Mouse (Mus musculus) small intestine, adult 2 months (tissue): ENCODE data around the gene Olfr781. TPM values are rescaled to one million over a fixed set of nuclear protein-coding genes. Genes with fewer than 3 reads are reported as not detected.
"Not testable (repeated sequence)": the region's sequence is repeated elsewhere in the genome, so short reads cannot be mapped to it uniquely, and the experiment has no call there.

Experiments used
- H3K27ac ChIP-seq: fragments of 200-500 bp; 2 replicates; pipeline ENCODE4 v1.5.1; 2012; ENCODE audit warnings: low read depth, low read length, control low read depth, inconsistent platforms; ENCODE audit not compliant: insufficient read depth
- H3K27me3 ChIP-seq: fragments of 200-500 bp; 2 replicates; pipeline ENCODE4 v1.6.1; 2012; ENCODE audit warnings: mild to moderate bottlenecking, moderate library complexity, low read length, inconsistent platforms; ENCODE audit not compliant: control insufficient read depth, insufficient read depth
- H3K36me3 ChIP-seq: fragments of 200-500 bp; 2 replicates; pipeline ENCODE4 v1.6.1; 2012; ENCODE audit warnings: mild to moderate bottlenecking, low read length, control low read depth, inconsistent platforms; ENCODE audit not compliant: control insufficient read depth, insufficient read depth
- H3K4me1 ChIP-seq: fragments of 200-500 bp; 2 replicates; pipeline ENCODE4 v1.6.1; 2012; ENCODE audit warnings: low read length, inconsistent platforms, mixed read lengths; ENCODE audit not compliant: control insufficient read depth, insufficient read depth, insufficient read length
- H3K4me3 ChIP-seq: fragments of 200-500 bp; 2 replicates; pipeline ENCODE4 v1.5.1; 2012; ENCODE audit warnings: low read depth, mild to moderate bottlenecking, control low read depth, inconsistent platforms, low read length, moderate library complexity
- CTCF ChIP-seq: fragments of 200-500 bp; IDR thresholded peaks from 2 replicates; pipeline ENCODE4 v1.5.1; 2012; ENCODE audit warnings: low read depth, mild to moderate bottlenecking, control low read depth, inconsistent platforms, low read length, moderate library complexity, mixed read lengths; ENCODE audit not compliant: insufficient replicate concordance, insufficient read length; ENCODE audit errors: extremely low read depth
- POLR2A ChIP-seq: fragments of 200-500 bp; IDR thresholded peaks from 2 replicates; pipeline ENCODE4 v1.6.1; 2012; ENCODE audit warnings: low read depth, mild to moderate bottlenecking, control low read depth, inconsistent platforms, low read length, moderate library complexity
- WGBS: fragments of 180-500 bp; shearing (Covaris S2); methylation state at CpG from one replicate; pipeline ENCODE4 v1.1.7; 2018; 5-methylcytosine and 5-hydroxymethylcytosine counted together
- polyA plus RNA-seq: library from polyadenylated mRNA; depleted of rRNA; stranded (reverse); fragments of >200 nt; gene quantifications from 2 replicates; pipeline ENCODE4 v1.2.3, GENCODE M21; 2012; rRNA removed

Olfr781 gene
- polyA plus RNA-seq, result not detected in 2 replicates

DNA sequence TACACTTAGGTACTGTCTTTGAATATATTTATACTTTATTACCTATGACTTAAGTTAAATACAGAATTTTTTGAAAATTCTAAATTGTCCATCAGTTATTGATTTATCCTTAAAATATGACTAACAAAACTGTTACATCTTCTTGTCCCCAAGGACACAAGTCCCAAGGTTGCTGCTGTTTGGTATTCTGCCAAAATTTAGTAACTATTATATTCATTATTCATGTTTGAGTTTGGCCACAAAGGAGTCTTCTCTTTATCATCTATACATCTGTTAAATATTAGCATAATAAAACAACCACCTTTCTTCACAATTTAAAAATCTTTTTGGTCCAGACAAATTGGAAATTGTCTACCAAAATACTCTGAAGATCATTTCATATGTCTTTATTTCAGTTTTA lies at the start of gene Olfr781:
Gene Olfr781 (plus strand): TSS at position 301 of the 400 bp plus-strand sequence.
- no peaks in the 10 kb centered on the region for H3K27me3 ChIP-seq
- no peak for TF ChIP-seq POLR2A
- TF ChIP-seq CTCF, result no peak
- H3K36me3 ChIP-seq, result no peaks in the 10 kb centered on the region
- H3K4me1 ChIP-seq, result no peaks in the 10 kb centered on the region
- H3K4me3 ChIP-seq, result no peak within 1 kb of the TSS
- no peak within 1 kb of the TSS for H3K27ac ChIP-seq

DNA sequence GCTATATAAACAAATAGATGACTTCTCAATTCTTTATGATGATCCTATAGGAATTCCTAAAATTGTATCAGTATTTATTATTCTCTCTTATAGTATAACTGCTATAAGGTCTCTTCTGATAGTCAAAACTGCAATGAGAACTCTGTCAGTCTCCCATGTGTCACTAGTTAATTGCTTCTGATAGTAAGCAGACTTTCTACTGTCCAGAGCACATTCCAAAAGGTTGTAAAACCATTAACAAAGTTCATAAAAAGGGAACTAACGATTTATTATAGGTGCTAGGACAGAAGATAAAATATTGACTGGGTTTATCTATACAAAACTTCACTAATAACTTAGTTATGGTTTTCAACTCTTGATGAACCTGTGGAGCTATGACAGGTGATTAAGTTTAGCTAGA lies 15.7 kb upstream of the Olfr781 start:
- H3K27me3 ChIP-seq, H3K4me1 ChIP-seq, H3K27ac ChIP-seq, H3K4me3 ChIP-seq, H3K36me3 ChIP-seq: not testable (repeated sequence)
- whole genome bisulfite sequencing, result 16% methylated on average over 1 of the region's 1 CpGs

DNA sequence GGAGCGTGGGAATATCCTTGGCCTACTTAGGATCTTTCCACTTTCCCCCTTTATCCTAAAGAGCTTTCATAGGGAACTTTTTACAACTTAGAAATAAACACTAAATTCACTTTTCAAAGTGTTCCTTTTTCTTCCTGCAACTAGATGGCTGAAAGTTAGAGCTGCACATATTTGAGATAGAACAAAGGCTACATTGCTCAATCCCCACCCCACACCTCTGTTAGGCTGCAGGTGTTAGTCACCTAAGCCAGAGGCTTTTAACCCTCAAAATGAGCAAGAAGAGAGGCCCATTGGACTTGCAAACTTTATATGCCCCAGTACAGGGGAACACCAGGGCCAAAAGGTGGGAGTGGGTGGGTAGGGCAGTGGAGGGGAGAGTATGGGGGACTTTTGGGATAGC lies 15.1 kb upstream of the Olfr781 start:
- not testable (repeated sequence) for H3K27ac ChIP-seq, H3K4me1 ChIP-seq, H3K36me3 ChIP-seq, H3K27me3 ChIP-seq, H3K4me3 ChIP-seq
- WGBS, result 67% methylated on average over 1 of the region's 1 CpGs

DNA sequence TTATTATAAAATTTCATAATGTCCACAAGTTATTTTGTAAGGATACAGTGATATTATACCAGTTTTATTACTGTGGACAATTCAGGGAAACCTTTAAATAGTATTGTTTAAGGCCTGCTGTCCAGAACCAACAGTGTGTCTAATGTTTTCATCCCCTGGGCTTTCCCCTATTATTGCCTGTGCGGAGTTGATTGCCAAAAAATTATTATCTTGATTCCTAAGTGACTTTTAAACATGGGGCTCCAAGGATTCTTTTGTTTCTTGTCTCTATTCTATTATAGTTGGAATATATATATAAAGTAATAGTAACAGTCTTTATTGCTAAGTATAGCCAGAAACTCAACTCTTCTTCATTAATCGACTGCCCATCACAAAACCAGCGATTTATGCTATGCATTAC lies 10.8 kb upstream of the Olfr781 start, which contains the start of gene Olfr780:
Gene Olfr780 (plus strand): TSS at position 301 of the 400 bp plus-strand sequence.
- Histone ChIP-seq H3K27ac (no peak within 1 kb of the TSS), H3K4me1 (no peaks in the 10 kb centered on the region), H3K4me3 (no peak within 1 kb of the TSS), H3K27me3 (no peaks in the 10 kb centered on the region), H3K36me3 (no peaks in the 10 kb centered on the region)
- no peak for TF ChIP-seq POLR2A
- no peak for TF ChIP-seq CTCF
- WGBS, result 79% methylated on average over 3 of the region's 3 CpGs

DNA sequence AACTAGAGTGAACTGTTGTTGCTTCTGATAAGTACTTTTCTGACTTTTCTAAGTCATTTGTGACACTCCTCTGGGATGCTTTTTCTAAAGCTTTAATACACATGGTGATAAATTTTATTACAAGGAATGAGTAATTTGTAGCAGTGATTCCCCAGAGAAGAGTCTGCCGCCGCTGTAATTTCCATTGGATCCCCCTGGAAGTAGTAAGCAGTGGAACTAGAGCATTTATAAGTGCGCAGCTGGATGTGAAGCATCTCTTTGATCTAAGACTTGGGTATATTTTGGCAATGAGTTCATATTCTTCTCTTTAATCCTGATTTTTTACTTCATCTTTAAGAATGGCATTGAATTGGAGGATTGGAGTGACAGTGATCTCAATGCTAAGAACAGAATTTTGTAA lies 19.9 kb downstream of the Olfr781 start, which contains the start of gene Olfr782:
Gene Olfr782 (plus strand): TSS at position 301 of the 400 bp plus-strand sequence.
- TF ChIP-seq POLR2A (no peak), CTCF (no peak)
- 86% methylated on average over 3 of the region's 3 CpGs for WGBS
- H3K27ac ChIP-seq, result no peak within 1 kb of the TSS
- H3K27me3 ChIP-seq, result no peaks in the 10 kb centered on the region
- no peak within 1 kb of the TSS for H3K4me3 ChIP-seq
- no peaks in the 10 kb centered on the region for H3K36me3 ChIP-seq
- no peaks in the 10 kb centered on the region for H3K4me1 ChIP-seq

DNA sequence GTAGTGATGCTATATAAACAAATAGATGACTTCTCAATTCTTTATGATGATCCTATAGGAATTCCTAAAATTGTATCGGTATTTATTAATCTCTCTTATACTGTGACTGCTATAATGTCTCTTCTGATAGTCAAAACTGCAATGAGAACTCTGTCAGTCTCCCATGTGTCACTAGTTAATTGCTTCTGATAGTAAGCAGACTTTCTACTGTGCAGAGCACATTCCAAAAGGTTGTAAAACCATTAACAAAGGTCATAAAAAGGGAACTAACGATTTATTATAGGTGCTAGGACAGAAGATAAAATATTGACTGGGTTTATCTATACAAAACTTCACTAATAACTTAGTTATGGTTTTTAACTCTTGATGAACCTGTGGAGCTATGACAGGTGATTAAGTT lies 23.8 kb downstream of the Olfr781 start:
- not testable (repeated sequence) for H3K27me3 ChIP-seq, H3K27ac ChIP-seq, H3K4me1 ChIP-seq, H3K4me3 ChIP-seq, H3K36me3 ChIP-seq
- 24% methylated on average over 2 of the region's 2 CpGs for WGBS

DNA sequence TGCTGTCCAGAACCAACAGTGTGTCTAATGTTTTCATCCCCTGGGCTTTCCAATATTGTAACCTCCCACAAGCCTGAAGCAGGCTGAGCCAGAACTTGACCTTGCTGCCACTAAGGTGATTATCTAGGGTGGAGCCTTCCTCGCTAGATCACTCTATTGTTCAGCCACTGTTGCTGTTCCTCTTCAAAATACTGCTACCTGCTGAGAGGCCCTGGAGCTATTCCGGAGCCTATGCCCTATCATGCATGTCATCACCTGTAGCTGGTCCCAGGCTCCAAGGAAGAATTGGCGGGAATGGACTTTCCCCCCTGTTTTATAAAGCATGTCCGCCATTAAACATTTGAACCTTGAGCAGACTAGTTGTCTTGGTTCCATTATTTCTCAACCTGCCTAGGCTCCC lies 27.8 kb downstream of the Olfr781 start:
- not testable (repeated sequence) for H3K4me1 ChIP-seq, H3K27me3 ChIP-seq, H3K36me3 ChIP-seq, H3K27ac ChIP-seq, H3K4me3 ChIP-seq
- WGBS, result 84% methylated on average over 4 of the region's 4 CpGs

DNA sequence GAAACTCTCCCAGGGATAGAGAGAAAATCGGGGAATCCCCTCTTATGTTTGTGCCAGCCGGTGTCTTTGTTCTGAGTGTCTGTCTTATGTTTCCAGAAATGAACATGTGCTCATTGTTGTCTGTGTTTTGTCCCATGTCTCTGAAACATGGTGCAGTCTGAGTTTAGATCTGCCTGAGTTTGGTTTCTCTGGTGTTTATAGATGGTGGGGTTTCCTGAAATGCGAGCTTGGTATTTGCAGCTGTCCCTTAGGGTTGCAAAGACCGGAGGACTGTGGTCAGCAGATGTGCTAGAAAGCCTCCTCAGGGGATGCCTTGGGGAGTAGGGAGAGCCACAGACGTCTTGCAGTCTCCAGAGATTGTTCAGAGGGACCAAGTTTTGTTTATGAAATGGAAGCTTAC lies 28.7 kb downstream of the Olfr781 start:
- no peak overlapping the region for H3K4me3 ChIP-seq
- H3K27ac ChIP-seq, result no peak overlapping the region
- H3K4me1 ChIP-seq, result no peaks in the 10 kb centered on the region
- no peak for TF ChIP-seq POLR2A
- TF ChIP-seq CTCF, result no peak
- 76% methylated on average over 5 of the region's 5 CpGs for WGBS
- no peaks in the 10 kb centered on the region for H3K27me3 ChIP-seq
- no peaks in the 10 kb centered on the region for H3K36me3 ChIP-seq

DNA sequence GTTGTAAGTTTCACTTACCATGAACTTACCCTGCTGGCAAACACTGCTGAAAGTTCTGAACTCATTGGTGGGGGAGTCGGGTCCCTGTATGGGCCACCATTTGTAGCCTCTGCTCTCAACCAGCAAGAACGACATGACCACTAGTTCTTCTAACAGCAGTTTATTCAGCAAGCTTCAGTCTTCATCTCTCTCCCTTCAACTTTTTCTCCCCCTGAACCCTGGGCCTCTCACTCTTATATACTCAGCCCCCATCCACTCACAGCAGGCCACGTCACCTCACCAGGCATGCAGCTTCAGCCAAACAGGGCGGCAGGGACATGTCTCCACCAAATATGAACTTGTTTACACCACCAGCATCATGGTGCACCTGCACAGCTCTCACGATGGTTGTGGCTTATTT lies 45.4 kb downstream of the Olfr781 start:
- H3K27me3 ChIP-seq, H3K36me3 ChIP-seq, H3K4me3 ChIP-seq, H3K4me1 ChIP-seq, H3K27ac ChIP-seq: not testable (repeated sequence)
- 83% methylated on average over 5 of the region's 5 CpGs for WGBS
